Mouse (Mus musculus) E14TG2a.4 (cell line): ENCODE measurements at regions not wholly inside any gene's neighbourhood (a gene's known extent, or its start where the extent isn't known, plus 50 kb on each side); places are given as distances from the start of the nearest gene placed in this dataset.

Source experiments
- H3K27me3 ChIP-seq: 2 replicates; pipeline ENCODE4 v1.6.1; 2014; ENCODE audit warnings: low read length, control low read depth; ENCODE audit not compliant: insufficient read depth
- H3K36me3 ChIP-seq: 2 replicates; pipeline ENCODE4 v1.6.1; 2014; ENCODE audit warnings: low read length, control low read depth; ENCODE audit not compliant: insufficient read depth
- H3K4me1 ChIP-seq: replicated peaks from 2 replicates; pipeline ENCODE4 v1.6.1; 2014; ENCODE audit warnings: low read depth, low read length, control low read depth
- H3K4me3 ChIP-seq: replicated peaks from 2 replicates; pipeline ENCODE4 v1.5.1; 2014; ENCODE audit warnings: mild to moderate bottlenecking, low read length
- H3K9me3 ChIP-seq: 2 replicates; pipeline ENCODE4 v1.6.1; 2014; ENCODE audit warnings: low read length, control low read depth
- CTCF ChIP-seq: conservative IDR thresholded peaks from 2 replicates; pipeline ENCODE4 v1.5.1; 2014; ENCODE audit warnings: low read length
- NANOG ChIP-seq: IDR thresholded peaks from 2 replicates; pipeline ENCODE4 v1.6.1; 2014; ENCODE audit warnings: borderline replicate concordance, low read length, mixed read lengths
- POU5F1 ChIP-seq: IDR thresholded peaks from 2 replicates; pipeline ENCODE4 v1.6.1; 2014; ENCODE audit warnings: low read length, borderline replicate concordance

- H3K9me3 ChIP-seq, result no peaks in the 10 kb centered on the region
- H3K4me1 ChIP-seq, result no peaks in the 10 kb centered on the region
- H3K36me3 ChIP-seq, result no peaks in the 10 kb centered on the region
- no peak overlapping the region for H3K4me3 ChIP-seq
- H3K27me3 ChIP-seq, result no peaks in the 10 kb centered on the region
- TF ChIP-seq NANOG (no peak), POU5F1 (no peak), CTCF (no peak)
Observed at GRCm38 (mm10) chr9:88181189-88181994, 145.6 kb upstream of the Nt5e start.

- no peak overlapping the region for H3K4me3 ChIP-seq
- no peak for TF ChIP-seq POU5F1
- no peak for TF ChIP-seq NANOG
- no peak for TF ChIP-seq CTCF
Observed at GRCm38 (mm10) chr9:88207378-88207777, 119.6 kb upstream of the Nt5e start.

DNA sequence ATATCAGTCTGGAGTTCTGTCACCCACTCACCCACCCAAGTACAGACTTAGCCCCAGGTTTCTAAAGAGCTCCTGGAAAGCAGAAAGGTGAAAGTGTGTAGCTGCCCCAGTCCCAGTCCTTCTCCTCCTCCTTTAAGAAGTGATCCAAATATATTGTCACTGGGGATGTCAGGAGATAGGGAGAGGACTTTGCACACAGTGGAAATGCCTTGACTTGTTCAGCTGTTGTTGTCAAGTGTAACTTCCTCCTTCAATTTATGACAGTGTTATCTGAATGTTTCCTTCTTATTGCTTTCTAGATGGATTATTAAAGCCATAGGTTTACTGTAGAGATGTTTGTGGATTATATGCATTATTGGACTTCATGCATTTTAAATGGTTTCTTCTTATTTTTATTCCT is 119.0 kb upstream of the Nt5e start:
- no peak overlapping the region for H3K4me3 ChIP-seq
- no peaks in the 10 kb centered on the region for H3K36me3 ChIP-seq
- H3K4me1 ChIP-seq, result no peaks in the 10 kb centered on the region
- TF ChIP-seq CTCF, result no peak
- TF ChIP-seq NANOG, result no peak
- no peak for TF ChIP-seq POU5F1
- no peaks in the 10 kb centered on the region for H3K27me3 ChIP-seq
- H3K9me3 ChIP-seq, result no peaks in the 10 kb centered on the region

More at GRCm38 (mm10) chr9:88207378-88207777, 119.6 kb upstream of the Nt5e start:
- H3K4me1 ChIP-seq, result no peaks in the 10 kb centered on the region
- H3K36me3 ChIP-seq, result no peaks in the 10 kb centered on the region
- no peaks in the 10 kb centered on the region for H3K27me3 ChIP-seq
- no peaks in the 10 kb centered on the region for H3K9me3 ChIP-seq

- Histone ChIP-seq H3K4me1 (no peaks in the 10 kb centered on the region), H3K9me3 (no peaks in the 10 kb centered on the region), H3K36me3 (no peaks in the 10 kb centered on the region), H3K27me3 (no peaks in the 10 kb centered on the region), H3K4me3 (no peak overlapping the region)
- TF ChIP-seq POU5F1, result no peak
- TF ChIP-seq CTCF, result no peak
Observed at GRCm38 (mm10) chr9:88214758-88215157, 112.2 kb upstream of the Nt5e start.

DNA sequence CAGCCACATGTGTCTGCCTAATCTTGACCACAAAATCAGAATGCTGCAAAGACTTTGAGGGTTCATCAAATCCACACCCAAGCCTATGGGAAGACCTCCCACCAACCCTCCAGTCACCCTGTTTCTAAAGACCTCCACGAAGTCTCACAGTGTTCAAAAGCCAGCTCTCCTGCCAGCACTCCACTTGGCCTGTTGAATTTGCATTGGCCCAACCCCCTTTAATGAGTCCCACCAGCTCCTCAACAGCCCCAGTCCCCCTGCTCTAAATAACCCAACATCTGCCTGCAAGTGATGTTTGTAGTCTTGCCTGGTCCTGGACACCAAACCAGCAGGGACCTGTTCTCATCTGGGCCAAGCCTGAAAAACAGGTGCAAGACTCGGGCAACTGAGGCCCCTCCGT is 106.6 kb upstream of the Nt5e start:
- no peaks in the 10 kb centered on the region for H3K9me3 ChIP-seq
- H3K4me1 ChIP-seq, result no peaks in the 10 kb centered on the region
- no peaks in the 10 kb centered on the region for H3K36me3 ChIP-seq
- no peak for TF ChIP-seq NANOG
- no peak for TF ChIP-seq POU5F1
- no peak for TF ChIP-seq CTCF
- no peak overlapping the region for H3K4me3 ChIP-seq
- H3K27me3 ChIP-seq, result peaks cover 8% of the 10 kb centered on the region; the same call in 1 of the 2 replicates

DNA sequence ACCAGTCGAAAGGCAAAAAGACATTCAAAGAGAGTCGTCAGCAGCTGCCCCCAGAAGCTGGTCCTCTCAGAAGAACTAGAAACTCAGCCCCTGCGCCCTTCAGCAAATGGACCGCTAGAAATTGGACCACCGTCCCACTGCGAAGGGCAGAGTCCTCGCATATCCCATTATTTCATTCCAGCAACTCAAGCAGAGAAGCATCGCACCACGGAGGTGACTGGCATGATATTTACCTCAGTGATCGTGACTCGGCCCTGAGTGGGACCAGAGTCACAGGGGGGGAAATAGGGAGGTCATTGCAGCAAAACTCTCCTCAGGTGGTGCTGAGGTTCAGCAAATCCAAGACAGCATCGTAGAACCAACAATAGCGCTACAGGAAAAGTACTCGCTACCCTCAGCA is 105.7 kb upstream of the Nt5e start:
- Histone ChIP-seq H3K9me3 (no peaks in the 10 kb centered on the region), H3K27me3 (peaks cover 8% of the 10 kb centered on the region; the same call in 1 of the 2 replicates)
- TF ChIP-seq NANOG (no peak), POU5F1 (no peak), CTCF (no peak)

GRCm38 (mm10) chr9:88221850-88222353 is 105.1 kb upstream of the Nt5e start:
- Histone ChIP-seq H3K36me3 (no peaks in the 10 kb centered on the region), H3K9me3 (no peaks in the 10 kb centered on the region), H3K4me1 (no peaks in the 10 kb centered on the region), H3K4me3 (no peak overlapping the region), H3K27me3 (peaks cover 8% of the 10 kb centered on the region; the same call in 1 of the 2 replicates)
- TF ChIP-seq POU5F1 (no peak), CTCF (peak; percentile 93)

More for the DNA sequence above, 105.7 kb upstream of the Nt5e start:
- Histone ChIP-seq H3K4me1 (no peaks in the 10 kb centered on the region), H3K36me3 (no peaks in the 10 kb centered on the region), H3K4me3 (no peak overlapping the region)

DNA sequence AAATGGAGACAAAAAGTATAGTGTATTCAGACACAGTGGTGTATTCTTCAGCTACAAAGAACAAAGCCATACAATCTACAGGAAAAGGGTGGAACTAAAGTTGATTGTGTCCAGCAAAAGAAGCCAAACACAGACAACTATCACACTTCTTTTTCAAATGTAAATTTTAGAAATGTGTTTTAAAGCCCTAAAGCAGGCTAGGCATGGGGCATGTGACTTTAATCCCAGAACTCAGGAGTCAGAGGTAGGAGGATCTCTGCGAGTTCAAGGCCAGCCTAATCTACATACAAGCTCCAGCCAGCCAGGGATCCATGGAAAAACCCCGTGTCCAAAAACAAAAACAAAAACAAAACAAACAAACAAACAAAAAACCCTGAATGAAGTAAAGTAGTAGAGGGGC is 89.9 kb upstream of the Nt5e start:
- no peaks in the 10 kb centered on the region for H3K36me3 ChIP-seq
- no peak overlapping the region for H3K4me3 ChIP-seq
- TF ChIP-seq NANOG (peak; percentile 45; the same call in 1 of the 2 replicates), CTCF (no peak)
- H3K9me3 ChIP-seq, result no peaks in the 10 kb centered on the region
- H3K4me1 ChIP-seq, result peaks cover 8% of the 10 kb centered on the region
- peaks cover 12% of the 10 kb centered on the region for H3K27me3 ChIP-seq
